Mouse (Mus musculus): Measurements from ENCODE around the gene Atrnl1.

- TF ChIP-seq POLR2A (IDR thresholded peaks at IDR 0.05; ENCODE audit: borderline replicate concordance, low read depth, low read length) (no peak), CTCF (IDR thresholded peaks at IDR 0.05; ENCODE audit: low read depth, low read length) (no peak)
Measured at GRCm38 (mm10) chr19:58086734-58087133, 475.9 kb downstream of the Atrnl1 start.
